Mouse (Mus musculus): ENCODE measurements around the gene Ece1. TPM values are rescaled to one million over a fixed set of nuclear protein-coding genes. Genes with fewer than 3 reads are reported as not detected.

Ece1 gene
- polyA plus RNA-seq (2015; fragmentation: Nextera tagmentation; extraction: Ambion mirVana): 22.3 and 26.7 TPM in 2 replicates

DNA sequence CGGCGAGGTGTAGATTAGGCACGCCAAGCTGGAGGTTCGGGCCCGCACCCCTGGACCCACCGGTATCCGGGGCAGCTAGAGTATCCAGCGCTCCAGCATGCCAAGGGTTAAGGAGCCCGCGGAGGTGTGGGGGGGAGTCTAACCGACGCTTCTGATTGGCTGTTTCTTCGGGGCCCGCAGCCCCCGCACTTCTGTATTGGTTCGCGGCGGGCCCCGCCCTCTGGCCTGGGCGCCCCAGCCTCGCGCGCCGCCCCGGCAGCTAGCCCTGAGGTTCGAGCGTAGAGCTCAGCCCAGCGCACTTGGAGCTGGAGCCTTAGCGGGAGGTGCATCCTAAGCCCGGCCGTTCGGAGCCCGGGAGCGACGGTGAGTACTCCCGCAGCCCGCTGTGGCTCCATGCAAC lies at the start of gene Ece1:
Gene Ece1, plus strand, starts transcription at position 219 of the 400 bp plus-strand sequence.

DNA sequence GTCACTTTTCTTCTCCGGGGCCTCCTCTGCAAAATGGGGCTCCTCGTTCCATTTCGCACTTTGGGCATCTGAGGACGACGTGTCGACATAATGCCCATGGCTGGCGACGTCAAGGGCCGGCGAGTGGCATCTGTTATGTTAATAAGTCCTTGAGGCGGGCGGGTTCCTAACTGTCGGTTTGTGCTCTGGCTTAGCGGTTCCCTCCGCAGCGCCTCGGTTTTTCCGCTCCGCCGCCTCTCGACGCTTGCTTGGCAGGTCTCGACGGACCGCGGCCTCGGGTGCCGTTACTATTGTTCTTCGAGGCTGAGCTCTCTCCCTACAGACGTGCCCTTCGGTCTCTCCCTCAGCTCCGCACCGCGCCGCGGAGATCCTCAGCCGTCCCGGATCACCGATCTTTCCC lies 130.9 kb downstream of the Ece1 start, which contains the start of gene Eif4g3:
Gene Eif4g3, plus strand, starts transcription at position 133 of the 400 bp plus-strand sequence.

Other genes with a start within 250 kb of the Ece1 start
- gene Rap1gap, start 197.5 kb upstream of the Ece1 start, polyA plus RNA-seq (2015; fragmentation: Nextera tagmentation; extraction: Ambion mirVana): 114 and 136 TPM in 2 replicates
- 20.7 and 23.1 TPM in 2 replicates for gene Alpl, start 65.9 kb upstream of the Ece1 start, polyA plus RNA-seq (2015; fragmentation: Nextera tagmentation; extraction: Ambion mirVana)
- 39.4 and 45.2 TPM in 2 replicates for gene Eif4g3, start 130.8 kb downstream of the Ece1 start, polyA plus RNA-seq (2015; fragmentation: Nextera tagmentation; extraction: Ambion mirVana)